Mouse (Mus musculus): ENCODE measurements around the gene Herpud1.

Herpud1 gene

GRCm38 (mm10) chr8:94412518-94412917 lies 26.3 kb downstream of the Herpud1 start:
- no peak for DNase-seq

GRCm38 (mm10) chr8:94413509-94413908 lies 27.3 kb downstream of the Herpud1 start:
- DNase-seq: no peak

GRCm38 (mm10) chr8:94415218-94415617 lies 29.0 kb downstream of the Herpud1 start:
- no peak for DNase-seq

GRCm38 (mm10) chr8:94418017-94418416 lies 31.8 kb downstream of the Herpud1 start:
- DNase-seq: no peak

GRCm38 (mm10) chr8:94422270-94422669 lies 36.0 kb downstream of the Herpud1 start:
- no peak for DNase-seq

GRCm38 (mm10) chr8:94427953-94428352 lies 41.7 kb downstream of the Herpud1 start:
- DNase-seq: peak; percentile 11

GRCm38 (mm10) chr8:94428420-94428819 lies 42.2 kb downstream of the Herpud1 start:
- no peak for DNase-seq

GRCm38 (mm10) chr8:94429376-94429775 lies 43.1 kb downstream of the Herpud1 start:
- no peak for DNase-seq

GRCm38 (mm10) chr8:94432212-94432611 lies 46.0 kb downstream of the Herpud1 start:
- DNase-seq: no peak

GRCm38 (mm10) chr8:94433981-94434466 lies 47.8 kb downstream of the Herpud1 start, which contains the start of gene Nlrc5:
TSS of gene Nlrc5 (plus strand) at chr8:94434356.
- DNase-seq: peak; percentile 69

- DNase-seq: no peak
Measured at GRCm38 (mm10) chr8:94434958-94435357, 48.7 kb downstream of the Herpud1 start.

- no peak for DNase-seq
Measured at GRCm38 (mm10) chr8:94435397-94436111, 49.3 kb downstream of the Herpud1 start.

GRCm38 (mm10) chr8:94436112-94436572 lies 49.9 kb downstream of the Herpud1 start:
- no peak for DNase-seq

GRCm38 (mm10) chr8:94436900-94437299 lies 50.7 kb downstream of the Herpud1 start:
- DNase-seq: no peak

GRCm38 (mm10) chr8:94438659-94439058 lies 52.4 kb downstream of the Herpud1 start:
- DNase-seq: no peak

GRCm38 (mm10) chr8:94439691-94440090 lies 53.5 kb downstream of the Herpud1 start:
- DNase-seq: no peak

- no peak for DNase-seq
Measured at GRCm38 (mm10) chr8:94440389-94440788, 54.2 kb downstream of the Herpud1 start.

- no peak for DNase-seq
Measured at GRCm38 (mm10) chr8:94441686-94442085, 55.4 kb downstream of the Herpud1 start.

- DNase-seq: no peak
Measured at GRCm38 (mm10) chr8:94443153-94443552, 56.9 kb downstream of the Herpud1 start.

GRCm38 (mm10) chr8:94444480-94444879 lies 58.2 kb downstream of the Herpud1 start:
- no peak for DNase-seq

Measured in lung, postnatal 14 days (tissue).